Mouse (Mus musculus) lung, postnatal 10 days (tissue): ENCODE measurements around the gene Bst2.

ENCODE experiments used
- DNase-seq: peaks from one replicate; pipeline ENCODE4 v3.0.0; 2021

Gene Bst2

GRCm38 (mm10) chr8:71516786-71517185 is 20.5 kb downstream of the Bst2 start:
- peak; percentile 62 for DNase-seq

GRCm38 (mm10) chr8:71515043-71515442 is 22.2 kb downstream of the Bst2 start:
- DNase-seq, result no peak

DNA sequence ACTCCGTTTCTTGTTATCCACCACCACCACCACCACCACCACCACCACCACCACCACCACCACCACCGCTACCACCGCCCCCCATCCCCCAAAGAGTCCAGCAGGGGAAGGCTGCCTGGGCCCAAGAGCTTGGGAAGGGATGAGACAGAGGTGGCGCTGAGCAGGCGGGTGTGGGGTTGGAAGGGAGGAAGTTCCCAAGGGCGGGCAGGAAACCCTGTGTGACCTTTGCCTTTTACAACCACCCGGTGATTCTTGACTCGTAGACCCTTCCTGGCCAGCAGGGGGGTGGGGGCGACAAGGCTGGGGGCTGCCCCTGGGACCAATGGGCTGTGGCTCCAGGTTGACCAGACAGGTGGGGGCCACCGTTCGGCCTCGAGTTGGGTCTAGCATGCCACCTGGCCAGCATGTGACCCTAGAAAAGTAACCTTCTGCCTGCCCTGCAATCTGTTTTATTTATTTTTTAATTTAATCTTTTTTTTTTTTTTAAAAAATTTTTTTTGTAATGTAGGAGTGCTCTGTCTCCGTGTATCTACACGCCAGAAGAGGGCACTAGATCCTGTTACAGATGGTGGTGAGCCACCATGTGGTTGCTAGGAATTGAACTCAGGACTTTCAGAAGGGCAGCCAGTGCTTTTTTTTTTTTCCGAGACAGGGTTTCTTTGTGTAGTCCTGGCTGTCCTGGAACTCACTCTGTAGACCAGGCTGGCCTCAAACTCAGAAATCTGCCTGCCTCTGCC is 24.1 kb downstream of the Bst2 start:
- DNase-seq, result peak; percentile 61

DNA sequence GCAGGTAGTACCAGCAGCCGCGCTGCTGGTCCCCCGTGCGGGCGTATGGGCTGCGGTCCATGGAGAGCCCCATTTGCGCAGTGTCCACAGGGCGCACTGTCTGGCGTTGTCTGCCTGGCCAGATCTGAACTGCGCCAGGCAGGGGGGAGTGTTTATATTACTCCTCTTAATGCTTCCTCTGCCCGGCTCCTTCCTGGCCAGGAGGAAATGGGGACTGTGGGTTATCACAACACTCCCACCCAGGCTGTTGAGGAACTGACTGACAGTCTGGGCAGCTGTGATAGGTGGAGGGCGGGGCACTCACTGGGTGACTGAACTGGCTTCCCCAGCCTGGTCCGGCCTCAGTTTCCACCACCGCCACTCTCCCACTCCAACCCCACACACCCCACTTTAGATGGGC is 25.6 kb downstream of the Bst2 start, which contains the start of gene Plvap:
TSS of gene Plvap (minus strand) at position 109 of the 400 bp plus-strand sequence.
- peak; percentile 82 for DNase-seq

GRCm38 (mm10) chr8:71509316-71509715 is 27.9 kb downstream of the Bst2 start:
- no peak for DNase-seq

GRCm38 (mm10) chr8:71507589-71508104 is 29.6 kb downstream of the Bst2 start:
- peak; percentile 85 for DNase-seq

- peak; percentile 58 for DNase-seq
These were observed 31.3 kb downstream of the Bst2 start for GRCm38 (mm10) chr8:71505979-71506378.

GRCm38 (mm10) chr8:71505326-71505725 is 31.9 kb downstream of the Bst2 start:
- DNase-seq, result no peak

DNA sequence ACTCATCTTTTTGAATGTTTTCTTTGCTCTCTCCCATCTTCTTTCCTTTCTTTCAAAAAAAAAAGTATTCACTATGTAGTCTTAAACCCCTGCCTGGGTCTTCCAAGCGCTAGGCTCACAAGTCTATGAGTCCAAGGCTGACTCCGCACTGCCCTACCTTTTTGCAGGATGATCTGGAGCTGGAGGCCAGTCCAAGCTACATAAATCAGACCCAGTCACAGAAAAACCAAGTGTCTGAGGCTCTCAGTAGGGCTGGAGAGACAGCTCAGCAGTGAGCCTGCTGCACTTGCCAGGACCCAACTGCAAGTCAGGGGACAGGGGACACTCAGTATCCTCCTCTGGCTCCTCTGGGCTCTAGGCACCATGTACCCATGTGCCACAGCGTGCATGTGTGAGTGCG is 32.9 kb downstream of the Bst2 start:
- DNase-seq, result no peak

DNA sequence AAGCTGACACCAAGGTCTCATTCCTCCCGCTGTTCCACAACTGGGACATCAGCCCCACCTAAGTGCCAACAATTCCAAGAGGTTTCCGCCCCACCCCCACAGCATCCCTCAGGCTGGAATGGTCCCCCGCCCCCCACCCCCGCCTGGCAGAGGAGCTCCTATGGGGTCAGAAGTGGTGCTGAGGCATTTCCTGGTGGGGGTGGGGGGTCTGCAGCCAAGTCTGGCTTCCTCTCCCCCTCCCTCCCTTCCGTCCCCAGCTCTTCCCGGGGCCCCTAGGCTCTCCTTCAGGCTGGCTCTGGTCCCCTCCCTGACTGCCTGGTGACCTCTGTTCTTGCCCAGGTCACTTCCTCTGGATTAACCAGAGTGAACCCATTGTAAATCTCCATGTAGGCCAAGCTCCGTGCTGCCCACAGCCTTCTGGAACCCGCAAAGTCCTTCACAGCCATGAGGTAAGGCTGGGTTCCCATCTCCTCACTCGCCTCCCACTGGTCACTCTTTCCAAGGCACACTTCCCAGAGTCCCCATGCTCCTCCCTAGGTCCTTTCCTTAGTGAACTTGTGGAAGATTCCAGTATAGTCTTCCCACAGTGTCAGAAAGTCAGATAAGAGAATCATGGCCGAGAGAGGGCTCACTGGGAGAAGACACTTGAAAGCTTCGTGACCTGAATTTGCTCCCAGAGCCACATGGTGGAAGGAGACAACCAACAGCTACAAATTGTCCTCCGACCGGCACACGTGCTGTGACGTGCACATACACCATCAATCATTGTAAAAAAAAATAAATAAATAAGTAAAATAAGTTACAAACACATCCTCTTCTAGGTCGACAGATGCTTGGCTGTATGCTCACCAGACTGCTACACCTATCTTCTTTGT is 38.2 kb downstream of the Bst2 start:
- DNase-seq, result peak; percentile 68

- peak; percentile 75 for DNase-seq
These were observed 39.3 kb downstream of the Bst2 start for GRCm38 (mm10) chr8:71497881-71498501.

DNA sequence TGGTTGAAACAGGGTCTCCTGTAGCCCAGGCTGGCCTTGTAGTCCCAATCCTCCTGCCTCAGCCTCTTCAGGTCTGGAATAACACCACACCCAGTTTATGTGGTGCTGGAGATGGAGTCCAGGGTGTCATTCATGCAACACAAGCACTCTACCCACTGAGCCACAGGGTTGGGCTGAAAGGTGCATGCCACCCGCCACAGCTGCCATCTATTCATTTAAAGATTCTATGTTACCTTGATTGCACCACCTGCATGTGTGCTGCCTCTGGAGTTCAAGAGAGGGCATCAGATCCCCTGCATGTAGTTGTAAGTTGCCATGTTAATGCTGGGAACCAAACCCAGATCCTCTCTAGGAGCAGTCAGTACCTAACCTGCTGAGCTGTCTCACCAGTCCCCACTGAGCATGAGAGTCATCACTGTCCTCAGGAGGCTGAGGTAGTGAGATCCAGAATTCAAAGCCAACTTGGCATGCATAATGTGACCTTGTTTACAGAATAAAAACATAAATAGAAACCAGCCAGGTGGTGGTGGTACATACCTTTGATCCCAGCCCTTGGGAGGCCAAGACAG is 40.1 kb downstream of the Bst2 start:
- DNase-seq, result no peak

- DNase-seq, result peak; percentile 96
These were observed 40.8 kb downstream of the Bst2 start for GRCm38 (mm10) chr8:71496481-71496880.

DNA sequence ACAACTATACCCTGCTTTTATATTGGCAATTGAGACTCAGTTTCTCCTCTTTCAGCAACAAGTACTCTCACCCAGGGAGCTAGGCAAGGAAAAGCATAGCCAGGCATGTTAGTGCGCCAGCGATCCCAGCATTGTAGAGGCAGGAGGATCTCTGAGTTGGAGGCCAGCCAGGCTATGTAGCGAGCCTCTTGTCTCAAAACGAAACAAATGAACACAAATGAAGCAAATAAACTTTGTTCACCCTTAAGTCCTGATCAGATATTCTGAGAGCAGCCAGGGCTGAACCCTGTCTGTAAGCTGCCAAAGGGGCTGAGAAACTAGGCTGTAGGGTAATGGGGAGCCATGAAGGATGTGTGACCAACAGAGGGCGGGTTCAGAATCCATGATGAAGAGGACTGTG is 41.4 kb downstream of the Bst2 start:
- no peak for DNase-seq

DNA sequence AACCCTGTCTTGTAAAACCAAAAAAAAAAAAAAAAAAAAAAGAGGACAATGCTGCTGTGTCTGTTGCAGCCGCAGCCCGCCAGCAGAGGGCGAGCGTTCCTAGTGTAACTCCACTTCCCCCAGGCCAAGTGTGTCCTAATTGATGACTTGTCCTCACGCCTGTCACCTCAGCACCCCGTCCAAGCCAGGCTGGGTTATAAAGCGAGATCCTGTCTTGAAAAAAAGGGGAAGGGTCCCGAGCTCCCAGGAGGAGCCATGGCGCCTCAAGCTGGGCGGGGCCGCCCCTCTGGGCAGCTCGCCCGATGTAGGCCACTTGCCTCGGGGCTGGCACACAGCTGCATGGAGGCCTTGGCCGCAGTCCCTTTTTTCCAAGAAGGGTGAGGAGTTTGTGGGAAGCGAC is 42.2 kb downstream of the Bst2 start:
- DNase-seq, result peak; percentile 94

DNA sequence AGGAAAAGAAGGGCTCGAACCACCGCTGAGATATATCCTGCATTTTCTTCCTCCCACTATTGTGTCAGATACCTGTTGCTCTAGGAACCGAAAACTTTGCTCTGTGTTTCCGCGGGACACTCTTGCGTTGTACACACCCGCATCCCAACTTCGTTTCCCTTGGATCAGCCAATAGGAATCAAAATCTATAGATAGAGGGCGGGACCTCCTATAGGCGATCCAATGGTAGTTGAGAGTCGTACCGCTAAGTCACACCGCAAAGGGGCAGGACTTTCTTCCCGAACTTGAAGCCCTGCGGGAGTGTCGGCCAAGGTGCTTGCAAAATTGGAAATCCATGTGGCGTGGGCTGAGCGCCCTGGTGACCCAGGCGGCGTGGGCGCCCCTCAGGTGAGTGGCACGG is 48.8 kb downstream of the Bst2 start:
- DNase-seq, result peak; percentile 95

DNA sequence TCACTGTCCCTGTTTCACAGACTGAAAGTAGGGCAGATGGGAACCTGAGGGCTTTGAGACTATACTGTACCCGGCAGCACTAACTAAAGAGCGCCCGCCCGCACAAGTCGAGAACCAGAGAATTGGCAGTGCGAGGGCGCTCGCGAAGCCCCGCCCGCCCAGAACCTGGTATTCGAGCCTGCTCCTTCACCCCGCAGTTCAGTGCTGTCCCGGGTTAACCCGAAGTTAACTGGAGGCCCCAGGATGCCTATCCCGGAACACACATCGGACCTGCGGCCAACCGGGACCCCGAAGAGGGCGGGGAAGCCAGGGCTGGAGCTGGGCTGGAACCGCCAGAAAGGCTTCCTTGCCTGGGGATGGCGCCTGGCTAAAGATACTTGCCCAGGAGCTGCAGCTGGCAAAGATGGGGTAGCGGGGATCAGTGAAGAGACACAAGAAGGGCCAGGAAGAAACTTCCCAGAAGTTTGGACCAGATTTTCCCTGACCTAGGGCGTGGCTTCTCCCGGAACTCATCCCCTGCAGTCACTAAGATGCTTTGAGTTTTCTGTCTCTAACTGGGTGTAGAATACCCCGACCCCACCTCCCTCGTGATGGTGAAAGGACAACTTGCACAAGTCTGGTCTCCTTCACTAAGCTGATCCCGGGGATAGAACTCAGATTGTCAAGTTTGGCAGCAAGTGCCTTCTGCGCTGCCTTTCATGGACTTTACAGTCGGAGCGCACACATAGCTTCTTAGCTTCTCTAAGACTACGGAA is 49.4 kb downstream of the Bst2 start, which contains the start of gene Gtpbp3:
TSS of gene Gtpbp3 (plus strand) at position 413 of the 755 bp plus-strand sequence.
- peak; percentile 90 for DNase-seq

DNA sequence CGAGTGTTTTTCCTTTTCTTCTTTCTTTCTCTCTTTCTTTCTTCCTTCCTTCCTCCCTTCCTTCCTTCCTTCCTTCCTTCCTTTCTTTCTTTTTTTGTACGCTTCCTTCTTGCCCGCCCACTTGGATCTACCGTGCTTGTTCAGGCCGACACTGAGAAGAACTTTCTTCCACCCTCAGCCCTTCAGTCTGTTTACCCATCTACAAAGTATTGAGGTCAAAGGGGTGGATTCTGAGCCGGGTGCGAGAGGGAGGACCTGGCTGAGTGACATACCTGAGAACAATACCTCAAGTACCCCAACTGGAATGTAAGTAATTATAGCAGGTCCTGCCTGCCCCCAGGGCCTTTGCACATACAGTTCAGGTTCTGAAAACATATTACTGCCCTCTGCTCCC is 51.1 kb downstream of the Bst2 start:
- DNase-seq, result no peak

DNA sequence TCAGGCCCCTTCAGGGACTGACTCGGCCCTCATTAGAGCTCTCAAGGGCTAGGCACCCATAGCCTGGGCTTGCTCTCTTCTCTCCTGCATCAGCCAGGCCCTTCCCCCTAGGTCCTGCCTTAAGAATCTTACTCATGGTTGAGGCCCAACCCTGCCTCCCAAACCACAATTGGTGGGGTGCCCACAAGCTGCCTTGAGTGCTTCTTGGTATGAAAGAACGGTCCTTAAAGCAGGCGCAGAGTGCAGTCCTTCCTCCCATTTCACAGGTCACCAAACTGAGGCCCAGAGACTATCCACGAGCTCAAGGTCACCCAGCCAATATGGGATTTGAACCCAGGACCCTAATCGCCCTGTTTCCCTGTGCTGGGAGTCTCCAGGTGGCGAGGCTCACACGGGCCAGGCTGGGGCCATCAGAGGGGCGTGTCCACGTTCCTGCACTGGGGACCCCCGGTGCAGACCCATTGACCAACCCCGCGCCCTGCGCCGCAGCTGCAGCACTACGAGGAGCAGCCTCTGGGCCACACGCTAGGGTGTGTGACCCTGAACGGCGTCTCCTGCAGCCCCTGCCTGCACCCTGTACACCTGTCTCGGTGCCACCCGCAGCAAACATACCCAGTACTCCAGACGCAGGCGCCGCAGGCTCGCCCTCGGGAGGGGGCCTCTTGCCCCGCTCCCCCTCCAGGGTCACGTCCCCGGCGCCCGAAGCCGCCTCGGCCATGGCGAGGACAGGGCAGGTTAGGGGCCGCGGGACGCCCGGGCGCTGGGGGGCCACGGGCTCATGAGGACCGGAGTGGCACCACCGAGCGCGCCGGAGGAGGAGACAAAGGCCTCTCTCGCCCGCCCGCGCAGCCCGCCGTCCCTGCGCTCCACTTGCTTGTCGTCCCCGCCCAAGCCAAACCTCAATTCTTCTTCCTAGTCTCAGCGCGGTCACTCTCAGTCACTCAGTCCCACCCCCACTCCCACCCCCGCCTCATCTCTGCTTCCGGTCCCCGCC is 51.8 kb downstream of the Bst2 start, which contains the start of gene Ano8:
TSS of gene Ano8 (minus strand) at position 822 of the 994 bp plus-strand sequence.
- peak; percentile 92 for DNase-seq

DNA sequence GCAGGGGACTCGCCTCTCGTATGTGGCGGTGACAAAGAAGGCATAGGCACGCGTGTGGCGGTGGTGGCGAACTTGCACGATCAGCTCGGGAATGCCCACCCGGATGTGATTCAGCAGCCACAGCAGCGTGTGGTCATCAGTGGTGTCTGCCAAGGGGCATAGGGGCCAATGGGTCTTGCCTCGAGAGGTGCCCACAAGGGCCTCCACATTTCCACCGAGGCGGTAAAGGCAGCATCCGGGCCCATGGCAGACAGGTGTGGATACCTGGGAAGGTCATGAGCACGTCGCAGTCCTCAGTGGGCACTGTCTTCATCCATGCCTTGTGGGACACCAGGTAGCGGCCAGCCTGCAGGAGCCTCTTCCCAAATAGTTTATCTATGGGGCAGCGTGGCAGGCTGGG is 52.5 kb downstream of the Bst2 start:
- DNase-seq, result no peak
